Mouse (Mus musculus): Measurements from ENCODE around the gene Vegfa.

DNA sequence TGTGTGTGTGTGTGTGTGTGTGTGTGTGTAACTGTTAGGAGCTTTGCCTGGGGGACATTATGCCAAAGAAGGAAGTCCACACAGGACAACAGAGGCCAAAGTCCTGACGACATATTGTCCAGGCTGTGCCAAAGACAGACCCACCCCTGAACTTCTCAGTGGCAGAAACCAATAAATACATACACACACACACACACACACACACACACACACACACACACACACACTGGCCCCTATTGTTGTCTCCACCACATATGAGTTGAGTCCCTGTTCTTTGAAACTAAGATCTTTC lies 44.0 kb upstream of the Vegfa start:
- TF ChIP-seq POLR2A (IDR thresholded peaks at IDR 0.05; ENCODE audit: low read depth, low read length) (no peak), CTCF (IDR thresholded peaks at IDR 0.05; ENCODE audit: extremely low read depth, insufficient read depth, insufficient read length, insufficient replicate concordance) (no peak)

Data from spleen, adult 2 months (tissue).